In genomic region chr5:4538572-4538971, GRCm38 (mm10) we compare ENCODE assay signal across 16 mouse cellular contexts.
DNase-seq lines count a peak whose midpoint lies in the region; ATAC-seq lines count a peak whose summit lies in the region.
"Had no signal": no experiment of that assay in that cellular context is flagged by ENCODE, and none has a peak within 500 bp of the region (broad histone marks: within the 10 kb centered on the region; RNA-seq: fewer than 3 reads in every experiment).

No protein-coding gene starts in this region.

- peak; percentile 6 to 37 for DNase-seq in layer of hippocampus, adult 18-20 months (ENCODE audit: low spot score in 2 of 2)
- no peak for DNase-seq in layer of hippocampus, postnatal 10 days (ENCODE audit: low spot score in 2 of 2)
- DNase-seq in right cerebral cortex, postnatal 10 days (ENCODE audit: low spot score in 2 of 2), result peak; percentile 39 to 41
- no peak for DNase-seq in right cerebral cortex, postnatal 4 days
- DNase-seq in brain, embryonic 18.5 days (ENCODE audit: low read depth, low spot score), result peak; percentile 18
- DNase-seq in lung, adult 18-20 months, result no peak
- no peak for DNase-seq in cerebellum, adult 11 months
- DNase-seq: cerebellum, adult 9-11 months; thymus, adult 2 months had no signal

- no peaks in the 10 kb centered on the region for H3K27me3 ChIP-seq in midbrain, embryonic 16.5 days (ENCODE audit: control insufficient read depth, insufficient read depth, low read depth, low read length)
- H3K27me3 ChIP-seq: embryonic facial prominence, embryonic 12.5 days; Patski had no signal

- no peaks in the 10 kb centered on the region for H3K9me3 ChIP-seq in midbrain, embryonic 16.5 days (replicated peaks; ENCODE audit: control insufficient read depth, low read length, poor library complexity, severe bottlenecking)
- H3K9me3 ChIP-seq: embryonic facial prominence, embryonic 12.5 days; limb, embryonic 10.5 days had no signal

- peak overlapping the region; percentile 40; the same call in 1 of the 2 replicates for H3K27ac ChIP-seq in midbrain, embryonic 16.5 days (ENCODE audit: low read length)
- H3K27ac ChIP-seq: embryonic facial prominence, embryonic 12.5 days; kidney, postnatal 0 days; liver, embryonic 14.5 days had no signal

- 47% methylated on average over 6 of the region's 6 CpGs for WGBS in midbrain, embryonic 16.5 days

- peaks cover 5% of the 10 kb centered on the region for H3K4me1 ChIP-seq in midbrain, embryonic 16.5 days (ENCODE audit: control insufficient read depth, insufficient read depth, low read length)

- peak; percentile 87 for ATAC-seq in midbrain, embryonic 16.5 days
- ATAC-seq: inflammation-experienced regulatory T-cells, adult 6 months; Patski had no signal

- H3K36me3 ChIP-seq in midbrain, embryonic 16.5 days (ENCODE audit: control insufficient read depth, insufficient read depth, low read length), result no peaks in the 10 kb centered on the region
- H3K36me3 ChIP-seq: embryonic facial prominence, embryonic 12.5 days; limb, embryonic 10.5 days had no signal

- H3K9ac ChIP-seq in midbrain, embryonic 16.5 days (ENCODE audit: low read depth, low read length), result no peak overlapping the region
- H3K9ac ChIP-seq: embryonic facial prominence, embryonic 12.5 days; liver, embryonic 14.5 days had no signal

- no peak overlapping the region for H3K4me2 ChIP-seq in midbrain, embryonic 16.5 days (ENCODE audit: low read length)
- H3K4me2 ChIP-seq: embryonic facial prominence, embryonic 12.5 days had no signal

- H3K4me3 ChIP-seq in midbrain, embryonic 16.5 days (ENCODE audit: low read depth, low read length), result no peak overlapping the region
- H3K4me3 ChIP-seq: embryonic facial prominence, embryonic 12.5 days; limb, embryonic 10.5 days had no signal

Comparison
In these comparisons a context has a peak if more than half of its experiments do, and no peak if none do; other contexts are left out.
1. DNase-seq: peak in layer of hippocampus, adult 18-20 months (2 of 2), right cerebral cortex, postnatal 10 days (2 of 2) and brain, embryonic 18.5 days (single experiment); none in layer of hippocampus, postnatal 10 days (0 of 2), right cerebral cortex, postnatal 4 days (single experiment), lung, adult 18-20 months (0 of 2) and cerebellum, adult 11 months (single experiment).